Mouse (Mus musculus) ovary, adult 18-20 months (tissue): ENCODE results near the gene Ubap2l.

ENCODE experiments used
- DNase-seq: peaks from one replicate; pipeline ENCODE4 v3.0.0; 2022; ENCODE audit warnings: low spot score, mixed read lengths

Ubap2l gene

GRCm38 (mm10) chr3:89966946-89967345 is 85.5 kb downstream of the Ubap2l start:
- no peak for DNase-seq

GRCm38 (mm10) chr3:89965972-89966371 is 86.5 kb downstream of the Ubap2l start:
- no peak for DNase-seq

- no peak for DNase-seq
These were observed 86.9 kb downstream of the Ubap2l start for GRCm38 (mm10) chr3:89965557-89965956.

- peak; percentile 65 for DNase-seq
These were observed 88.3 kb downstream of the Ubap2l start for GRCm38 (mm10) chr3:89963926-89964739.

- DNase-seq = peak; percentile 61
These were observed 89.1 kb downstream of the Ubap2l start, which contains the start of gene Atp8b2 for GRCm38 (mm10) chr3:89963221-89963763. Gene Atp8b2 (minus strand): TSS chr3:89963508.

- no peak for DNase-seq
These were observed 89.6 kb downstream of the Ubap2l start for GRCm38 (mm10) chr3:89962751-89963220.

GRCm38 (mm10) chr3:89962059-89962750 is 90.2 kb downstream of the Ubap2l start:
- DNase-seq = no peak

- no peak for DNase-seq
These were observed 91.0 kb downstream of the Ubap2l start for GRCm38 (mm10) chr3:89961436-89961835.

- DNase-seq = peak; percentile 92
These were observed 92.0 kb downstream of the Ubap2l start for GRCm38 (mm10) chr3:89960469-89960868.

GRCm38 (mm10) chr3:89959435-89959834 is 93.0 kb downstream of the Ubap2l start:
- peak; percentile 40 for DNase-seq

- no peak for DNase-seq
These were observed 94.5 kb downstream of the Ubap2l start for GRCm38 (mm10) chr3:89957880-89958279.

- no peak for DNase-seq
These were observed 96.1 kb downstream of the Ubap2l start for GRCm38 (mm10) chr3:89956177-89956971.

- peak; percentile 56 for DNase-seq
These were observed 99.0 kb downstream of the Ubap2l start for GRCm38 (mm10) chr3:89953420-89953819.
